Comparison of ENCODE assay signal across 8 mouse cellular contexts in the genomic region with DNA sequence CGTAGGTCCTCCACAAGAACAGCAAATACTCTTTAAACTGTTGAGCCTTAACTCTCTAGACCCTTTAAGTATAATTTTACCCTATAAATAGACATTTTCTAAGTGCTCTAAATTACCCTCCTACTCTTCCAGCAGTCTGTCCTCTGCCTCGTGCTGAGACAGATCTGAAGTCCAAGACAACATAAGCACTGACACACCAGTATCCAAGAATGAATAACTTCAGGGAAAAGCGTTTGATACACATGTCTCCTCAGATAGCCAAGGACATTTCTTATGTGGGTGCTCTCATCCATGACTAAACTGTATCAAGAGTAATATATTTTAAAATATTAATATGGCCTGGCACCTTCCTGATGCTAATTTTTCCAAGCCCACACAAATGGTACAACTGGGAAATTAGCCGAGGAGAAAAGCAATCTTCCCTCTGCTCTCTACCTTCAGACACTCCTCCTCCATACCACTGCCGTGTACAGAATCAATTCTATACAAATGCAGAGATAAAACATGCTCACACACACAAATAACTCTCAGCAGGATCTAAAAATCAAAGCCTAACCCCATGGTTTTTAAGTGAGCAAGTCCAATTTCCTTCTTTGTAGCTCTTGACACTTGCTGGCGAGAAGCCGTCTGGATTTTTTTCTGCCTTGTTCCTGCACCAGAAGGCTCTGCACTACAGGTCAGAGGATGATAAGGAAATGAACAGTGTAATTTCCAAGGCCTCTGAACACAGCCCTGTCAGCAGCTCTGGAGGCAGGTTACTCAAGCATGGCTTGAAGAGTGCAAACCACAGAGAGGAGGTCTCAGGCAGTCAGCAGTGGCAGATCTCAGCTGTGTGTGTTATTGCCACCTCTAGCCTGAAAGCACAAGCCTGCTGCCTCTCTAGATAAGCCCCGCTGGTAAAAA. TPM values are rescaled to one million over a fixed set of nuclear protein-coding genes. Genes with fewer than 3 reads are reported as not detected.
A peak's percentile ranks its signal among the peaks of the same experiment; 100 is the strongest.
DNase-seq lines count a peak whose midpoint lies in the region; ATAC-seq lines count a peak whose summit lies in the region.

No protein-coding gene starts in this region.

- intact Hi-C loops in heart, postnatal 14 days (cut with DNase I), result no loop called here

- ATAC-seq in limb, embryonic 15.5 days (ENCODE audit: insufficient number of reproducible peaks, low FRiP score, low TSS enrichment, low read depth), result no peak
- ATAC-seq in midbrain, embryonic 14.5 days (ENCODE audit: low FRiP score, low TSS enrichment), result no peak

- no peak overlapping the region for H3K9ac ChIP-seq in limb, embryonic 15.5 days
- H3K9ac ChIP-seq in midbrain, embryonic 14.5 days (replicated peaks; ENCODE audit: low read length), result no peak overlapping the region; the same call in 1 of the 2 replicates

- H3K27ac ChIP-seq in limb, embryonic 15.5 days, result peak overlapping the region; percentile 57
- no peak overlapping the region for H3K27ac ChIP-seq in limb, embryonic 10.5 days
- peak overlapping the region; percentile 75 for H3K27ac ChIP-seq in midbrain, embryonic 14.5 days (replicated peaks; ENCODE audit: low read depth, low read length)

- 60% methylated on average over 8 of the region's 8 CpGs for WGBS in limb, embryonic 15.5 days
- 70% methylated on average over 8 of the region's 8 CpGs for WGBS in limb, embryonic 10.5 days
- WGBS in midbrain, embryonic 14.5 days, result 37% methylated on average over 8 of the region's 8 CpGs

- DNase-seq in limb, embryonic 10.5 days (ENCODE audit: low spot score), result no peak
- DNase-seq in cerebellum, postnatal 14 days, result peak; percentile 72 to 78
- peak; percentile 22 to 39 for DNase-seq in heart, postnatal 14 days
- peak; percentile 52 to 69 for DNase-seq in kidney, postnatal 4 days
- DNase-seq in midbrain, embryonic 14.5 days, result peak; percentile 62
- DNase-seq in right cerebral cortex, adult 18-20 months, result no peak
- no peak for DNase-seq in gastrocnemius, postnatal 25 days

- H3K4me3 ChIP-seq in limb, embryonic 15.5 days, result no peak overlapping the region
- no peak overlapping the region for H3K4me3 ChIP-seq in limb, embryonic 10.5 days
- H3K4me3 ChIP-seq in midbrain, embryonic 14.5 days (replicated peaks; ENCODE audit: low read depth, low read length), result no peak overlapping the region

- no peaks in the 10 kb centered on the region for H3K36me3 ChIP-seq in limb, embryonic 15.5 days
- peaks cover 9% of the 10 kb centered on the region for H3K36me3 ChIP-seq in limb, embryonic 10.5 days
- H3K36me3 ChIP-seq in midbrain, embryonic 14.5 days (ENCODE audit: control insufficient read depth, insufficient read depth, low read length), result no peaks in the 10 kb centered on the region

- H3K27me3 ChIP-seq in limb, embryonic 15.5 days, result no peaks in the 10 kb centered on the region
- H3K27me3 ChIP-seq in limb, embryonic 10.5 days (ENCODE audit: low read depth, poor library complexity, severe bottlenecking), result no peaks in the 10 kb centered on the region
- H3K27me3 ChIP-seq in midbrain, embryonic 14.5 days (ENCODE audit: control insufficient read depth, insufficient read depth, low read length), result no peaks in the 10 kb centered on the region

- no peaks in the 10 kb centered on the region for H3K9me3 ChIP-seq in limb, embryonic 15.5 days
- H3K9me3 ChIP-seq in limb, embryonic 10.5 days (replicated peaks), result no peaks in the 10 kb centered on the region
- no peaks in the 10 kb centered on the region for H3K9me3 ChIP-seq in midbrain, embryonic 14.5 days (ENCODE audit: control insufficient read depth, low read length)

- H3K4me2 ChIP-seq in limb, embryonic 15.5 days, result no peak overlapping the region
- peak overlapping the region; percentile 14 for H3K4me2 ChIP-seq in midbrain, embryonic 14.5 days (ENCODE audit: low read length)

- H3K4me1 ChIP-seq in limb, embryonic 15.5 days, result peaks cover 24% of the 10 kb centered on the region
- H3K4me1 ChIP-seq in limb, embryonic 10.5 days, result peaks cover 28% of the 10 kb centered on the region
- peaks cover 39% of the 10 kb centered on the region for H3K4me1 ChIP-seq in midbrain, embryonic 14.5 days (ENCODE audit: control insufficient read depth, insufficient read depth, low read length)

RNA-seq across cellular contexts. Expression of a gene that starts 40.2 kb away (rescaled TPM):
- polyA plus RNA-seq in limb, embryonic 15.5 days (2015; fragmentation: Nextera tagmentation; extraction: Ambion mirVana), result 5.7 and 6.9 TPM in 2 replicates
- 7.5 and 7.6 TPM in 2 replicates for polyA plus RNA-seq in limb, embryonic 10.5 days (2016; fragmentation: Nextera tagmentation; extraction: Ambion mirVana)
- total RNA-seq in heart, postnatal 14 days (2021), result 10 to 100 TPM; 27.5 to 28.3 TPM
- 9.2 and 10.2 TPM in 2 replicates for polyA plus RNA-seq in midbrain, embryonic 14.5 days (2014; fragmentation: Nextera tagmentation; extraction: Ambion mirVana)
- 10 to 100 TPM; 15.1 to 20.6 TPM for total RNA-seq in gastrocnemius, postnatal 25 days (2021)

Comparison
In these comparisons a context has a peak if more than half of its experiments do, and no peak if none do; other contexts are left out.
1. DNase-seq: peak in cerebellum, postnatal 14 days (2 of 2), heart, postnatal 14 days (2 of 2), kidney, postnatal 4 days (2 of 2) and midbrain, embryonic 14.5 days (single experiment); none in limb, embryonic 10.5 days (single experiment), right cerebral cortex, adult 18-20 months (single experiment) and gastrocnemius, postnatal 25 days (single experiment).